Comparison of ENCODE assay signal across 8 mouse cellular contexts in the genomic region with DNA sequence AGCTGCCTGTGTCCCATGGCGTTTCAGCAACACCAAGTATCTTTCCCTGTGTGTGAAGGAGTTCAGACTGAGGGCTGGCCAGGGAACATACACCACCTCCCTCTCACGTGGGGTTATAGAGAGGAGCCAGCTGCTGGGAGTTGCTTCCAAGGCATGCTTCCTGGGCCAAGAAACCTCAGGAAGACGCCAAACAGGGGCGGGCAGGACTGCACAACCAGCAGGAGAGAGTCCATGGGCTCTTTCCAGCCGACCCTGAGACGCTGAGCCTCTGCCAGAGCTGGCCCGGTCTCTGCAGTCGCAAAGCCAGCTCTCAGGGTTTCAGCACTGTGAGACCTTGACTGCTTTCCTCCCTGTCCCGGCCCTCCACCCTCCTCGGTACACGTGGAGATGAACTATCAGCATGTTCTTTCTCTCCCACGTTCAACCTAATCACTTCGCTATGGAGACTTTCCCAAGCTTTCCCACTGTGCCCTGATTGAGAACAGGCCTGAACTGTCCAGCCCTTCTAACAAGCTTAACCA. TPM values are rescaled to one million over a fixed set of nuclear protein-coding genes. Genes with fewer than 3 reads are reported as not detected.
A peak's percentile ranks its signal among the peaks of the same experiment; 100 is the strongest.
DNase-seq lines count a peak whose midpoint lies in the region; ATAC-seq and TF ChIP-seq lines count a peak whose summit lies in the region.
"Had no signal": no experiment of that assay in that cellular context is flagged by ENCODE, and none has a peak within 500 bp of the region (broad histone marks: within the 10 kb centered on the region; RNA-seq: fewer than 3 reads in every experiment).

No protein-coding gene starts in this region.

- no peaks in the 10 kb centered on the region for H3K36me3 ChIP-seq in heart, embryonic 15.5 days
- no peaks in the 10 kb centered on the region for H3K36me3 ChIP-seq in kidney, postnatal 0 days (ENCODE audit: insufficient read depth, low read length)
- H3K36me3 ChIP-seq: neural tube, embryonic 12.5 days had no signal

- no peaks in the 10 kb centered on the region; the same call in 1 of the 2 replicates for H3K4me1 ChIP-seq in embryonic fibroblast, embryonic 13.5 days (ENCODE audit: control insufficient read depth, insufficient read depth, low read length)
- peaks cover 21% of the 10 kb centered on the region for H3K4me1 ChIP-seq in heart, embryonic 15.5 days (replicated peaks)
- H3K4me1 ChIP-seq in kidney, postnatal 0 days (replicated peaks; ENCODE audit: insufficient read depth, low read length) = no peaks in the 10 kb centered on the region
- peaks cover 5% of the 10 kb centered on the region; the same call in 1 of the 2 replicates for H3K4me1 ChIP-seq in lung, adult 2 months (ENCODE audit: control insufficient read depth, insufficient read depth, low read length)

- peak; percentile 91 for ATAC-seq in heart, embryonic 15.5 days (replicated peaks; ENCODE audit: insufficient number of reproducible peaks, insufficient read depth, low FRiP score, low read depth)
- peak; percentile 65; the same call in 1 of the 2 replicates for ATAC-seq in kidney, postnatal 0 days (replicated peaks; ENCODE audit: low FRiP score, low read depth)

- TF ChIP-seq CTCF in embryonic fibroblast, embryonic 13.5 days (IDR thresholded peaks at IDR 0.05; ENCODE audit: borderline replicate concordance, insufficient read depth, low read length) = no peak
- TF ChIP-seq CTCF in kidney, postnatal 0 days (IDR thresholded peaks at IDR 0.05; ENCODE audit: low read depth) = no peak
- no peak for TF ChIP-seq CTCF in lung, adult 2 months (IDR thresholded peaks at IDR 0.05; ENCODE audit: insufficient read depth, low read length)

- H3K4me3 ChIP-seq in embryonic fibroblast, embryonic 13.5 days (ENCODE audit: insufficient read depth, low read length) = no peak overlapping the region
- H3K4me3 ChIP-seq in heart, embryonic 15.5 days = no peak overlapping the region
- no peak overlapping the region for H3K4me3 ChIP-seq in kidney, postnatal 0 days (replicated peaks; ENCODE audit: low read depth, low read length)
- no peak overlapping the region for H3K4me3 ChIP-seq in lung, adult 2 months (replicated peaks; ENCODE audit: extremely low read depth, low read depth, low read length)
- H3K4me3 ChIP-seq: neural tube, embryonic 12.5 days had no signal

- no peaks in the 10 kb centered on the region for H3K27me3 ChIP-seq in heart, embryonic 15.5 days
- no peaks in the 10 kb centered on the region for H3K27me3 ChIP-seq in kidney, postnatal 0 days (ENCODE audit: insufficient read depth, low read length)
- H3K27me3 ChIP-seq: neural tube, embryonic 12.5 days had no signal

- whole genome bisulfite sequencing in heart, embryonic 15.5 days = 11% methylated on average over 13 of the region's 13 CpGs
- 20% methylated on average over 13 of the region's 13 CpGs for WGBS in kidney, postnatal 0 days
- WGBS in lung, adult 2 months = 26% methylated on average over 13 of the region's 13 CpGs

- H3K9ac ChIP-seq in heart, embryonic 15.5 days = peak overlapping the region; percentile 27; the same call in 1 of the 2 replicates
- no peak overlapping the region for H3K9ac ChIP-seq in kidney, postnatal 0 days (ENCODE audit: low read depth, low read length)
- H3K9ac ChIP-seq: neural tube, embryonic 12.5 days had no signal

- no peaks in the 10 kb centered on the region for H3K9me3 ChIP-seq in heart, embryonic 15.5 days (replicated peaks)
- no peaks in the 10 kb centered on the region for H3K9me3 ChIP-seq in kidney, postnatal 0 days (replicated peaks; ENCODE audit: low read length)
- H3K9me3 ChIP-seq: neural tube, embryonic 12.5 days had no signal

- peak overlapping the region; percentile 42; the same call in 1 of the 2 replicates for H3K4me2 ChIP-seq in heart, embryonic 15.5 days
- H3K4me2 ChIP-seq in kidney, postnatal 0 days (ENCODE audit: low read length) = 0 out of 2 replicates have a peak overlapping the region, but pooled peaks have one; percentile 17
- H3K4me2 ChIP-seq: neural tube, embryonic 12.5 days had no signal

- DNase-seq in cerebellum, adult 11-12 months = peak; percentile 58
- DNase-seq in kidney, postnatal 0 days (ENCODE audit: low spot score) = peak; percentile 74
- peak; percentile 56 for DNase-seq in lung, adult 2 months
- DNase-seq in right cerebral cortex, adult 18-20 months = peak; percentile 57
- no peak for DNase-seq in c-Kit-positive CD71-positive TER-119-positive erythroid progenitor cells, embryonic 14.5 days (ENCODE audit: low spot score)

- H3K27ac ChIP-seq in embryonic fibroblast, embryonic 13.5 days (ENCODE audit: insufficient read depth, low read length) = peak overlapping the region; percentile 29
- peak overlapping the region; percentile 77 for H3K27ac ChIP-seq in heart, embryonic 15.5 days
- no peak overlapping the region for H3K27ac ChIP-seq in kidney, postnatal 0 days
- H3K27ac ChIP-seq: neural tube, embryonic 12.5 days had no signal

- TF ChIP-seq POLR2A in embryonic fibroblast, embryonic 13.5 days (IDR thresholded peaks at IDR 0.05; ENCODE audit: low read depth, low read length) = peak; percentile 28; the same call in 1 of the 2 replicates
- no peak for TF ChIP-seq POLR2A in lung, adult 2 months (IDR thresholded peaks at IDR 0.05; ENCODE audit: borderline replicate concordance, extremely low read depth, low read depth, low read length)

RNA-seq across cellular contexts. Expression of gene Rassf2, which starts 13.1 kb away (rescaled TPM):
- polyA plus RNA-seq in embryonic fibroblast, embryonic 13.5 days (2011; ENCODE audit: insufficient read length, low read depth, missing spikeins) = 3.6 and 11.9 TPM in 2 replicates
- polyA plus RNA-seq in heart, embryonic 15.5 days (2015; fragmentation: Nextera tagmentation; extraction: Ambion mirVana) = 9.2 and 13.9 TPM in 2 replicates
- 3.0 and 3.2 TPM in 2 replicates for polyA plus RNA-seq in kidney, postnatal 0 days (2015; fragmentation: Nextera tagmentation; extraction: Ambion mirVana)
- 26.6 and 27.1 TPM in 2 replicates for polyA plus RNA-seq in lung, adult 2 months (2012; rRNA removed)
